18 mouse cellular contexts compared by ENCODE assay signal in genomic region chr7:81841439-81841838, GRCm38 (mm10). TPM values are rescaled to one million over a fixed set of nuclear protein-coding genes. Genes with fewer than 3 reads are reported as not detected.
DNase-seq lines count a peak whose midpoint lies in the region; ATAC-seq and TF ChIP-seq lines count a peak whose summit lies in the region.
"Had no signal": no experiment of that assay in that cellular context is flagged by ENCODE, and none has a peak within 500 bp of the region (broad histone marks: within the 10 kb centered on the region; RNA-seq: fewer than 3 reads in every experiment).

No protein-coding gene starts in this region.

- H3K36me3 ChIP-seq in kidney, embryonic 14.5 days (ENCODE audit: control insufficient read depth, insufficient read depth, low read length): no peaks in the 10 kb centered on the region
- H3K36me3 ChIP-seq: heart, embryonic 15.5 days had no signal

- H3K4me2 ChIP-seq in kidney, embryonic 14.5 days (replicated peaks; ENCODE audit: low read depth, low read length): no peak overlapping the region
- H3K4me2 ChIP-seq: heart, embryonic 15.5 days; hindbrain, embryonic 14.5 days had no signal

- H3K27ac ChIP-seq in gastrocnemius, adult 2 months: peak overlapping the region; percentile 93
- H3K27ac ChIP-seq in kidney, embryonic 14.5 days (ENCODE audit: low read depth, low read length): no peak overlapping the region
- H3K27ac ChIP-seq: hindbrain, embryonic 14.5 days had no signal

- H3K4me1 ChIP-seq in kidney, embryonic 14.5 days (ENCODE audit: control insufficient read depth, insufficient read depth, low read length): 0 out of 2 replicates have a peak, but pooled peaks cover 5% of the 10 kb centered on the region

- peak; percentile 80 for DNase-seq in gastrocnemius, adult 2 months
- DNase-seq in gastrocnemius, postnatal 4 days (ENCODE audit: low spot score in 2 of 2): no peak
- peak; percentile 71 for DNase-seq in kidney, adult 9 months
- peak; percentile 44 for DNase-seq in gastrocnemius, postnatal 10 days
- DNase-seq in right cerebral cortex, postnatal 14 days: no peak
- DNase-seq: cerebellum, adult 2 months; lung, adult 2 months; thymus, adult 2 months had no signal

- WGBS in kidney, embryonic 14.5 days: 84% methylated on average over 6 of the region's 6 CpGs

- no peaks in the 10 kb centered on the region for H3K27me3 ChIP-seq in kidney, embryonic 14.5 days (ENCODE audit: control insufficient read depth, insufficient read depth, low read length)
- H3K27me3 ChIP-seq: heart, embryonic 15.5 days had no signal

- ATAC-seq in kidney, embryonic 14.5 days (ENCODE audit: low FRiP score, low TSS enrichment): no peak
- peak; percentile 13; the same call in 1 of the 2 replicates for ATAC-seq in neutrophil, adult 5-6 weeks (ENCODE audit: extremely low read depth, insufficient number of reproducible peaks, low FRiP score, poor library complexity, severe bottlenecking)
- ATAC-seq: intestine, postnatal 0 days had no signal

- no peaks in the 10 kb centered on the region for H3K9me3 ChIP-seq in kidney, embryonic 14.5 days (ENCODE audit: control insufficient read depth, low read length)
- H3K9me3 ChIP-seq: heart, embryonic 15.5 days had no signal

- intact Hi-C loops in gastrocnemius, adult 2 months (cut with DNase I): no loop called here

- no peak for TF ChIP-seq CTCF in gastrocnemius, adult 2 months (IDR thresholded peaks at IDR 0.05)

- H3K4me3 ChIP-seq in gastrocnemius, adult 2 months: peak overlapping the region; percentile 11; the same call in 1 of the 2 replicates
- no peak overlapping the region for H3K4me3 ChIP-seq in kidney, embryonic 14.5 days (ENCODE audit: low read length)
- H3K4me3 ChIP-seq: heart, embryonic 15.5 days had no signal

- H3K9ac ChIP-seq in kidney, embryonic 14.5 days (ENCODE audit: low read depth, low read length): no peak overlapping the region
- H3K9ac ChIP-seq: heart, embryonic 15.5 days; hindbrain, embryonic 14.5 days had no signal

RNA-seq across cellular contexts. Expression of gene Btbd1, which starts 12.2 kb away (rescaled TPM):
- total RNA-seq in gastrocnemius, adult 2 months (2021): 100 to 1,000 TPM; 145 to 194 TPM
- 100 to 1,000 TPM; 177 to 218 TPM for total RNA-seq in gastrocnemius, postnatal 4 days (2021)
- polyA plus RNA-seq in kidney, embryonic 14.5 days (2014; fragmentation: Nextera tagmentation; extraction: Ambion mirVana): 54.7 and 88.8 TPM in 2 replicates
- total RNA-seq in gastrocnemius, postnatal 10 days (2021): 100 to 1,000 TPM; 214 to 229 TPM
- 115 and 116 TPM in 2 replicates for total RNA-seq in neutrophil, adult 5-6 weeks (2017)

RNA-seq across cellular contexts. Expression of gene Gm10160, which starts 14.2 kb away (rescaled TPM):
- not detected for total RNA-seq in gastrocnemius, adult 2 months (2021)
- not detected for total RNA-seq in gastrocnemius, postnatal 4 days (2021)
- polyA plus RNA-seq in kidney, embryonic 14.5 days (2014; fragmentation: Nextera tagmentation; extraction: Ambion mirVana): not detected in 2 replicates
- not detected for total RNA-seq in gastrocnemius, postnatal 10 days (2021)
- not detected in 2 replicates for total RNA-seq in neutrophil, adult 5-6 weeks (2017)
- total RNA-seq: left cerebral cortex, adult 18-20 months; megakaryocyte progenitor cell, adult 5-6 weeks had no signal
- polyA plus RNA-seq: brain, embryonic 14.5 days; cerebellum, adult 2 months; frontal cortex, adult 2 months; heart, embryonic 15.5 days; hindbrain, embryonic 14.5 days; intestine, postnatal 0 days; limb, embryonic 14.5 days; lung, adult 2 months; thymus, adult 2 months had no signal

RNA-seq across cellular contexts. Expression of gene Tm6sf1, which starts 17.4 kb away (rescaled TPM):
- 10 to 100 TPM in 1 of 2 experiments, 1 to 10 TPM in 1; 5.8 to 13.1 TPM for total RNA-seq in gastrocnemius, adult 2 months (2021)
- total RNA-seq in gastrocnemius, postnatal 4 days (2021): 100 to 1,000 TPM in 1 of 2 experiments, 10 to 100 TPM in 1; 92.9 to 136 TPM
- polyA plus RNA-seq in kidney, embryonic 14.5 days (2014; fragmentation: Nextera tagmentation; extraction: Ambion mirVana): 12.0 and 16.0 TPM in 2 replicates
- total RNA-seq in gastrocnemius, postnatal 10 days (2021): 10 to 100 TPM; 53.0 to 54.2 TPM
- 147 and 181 TPM in 2 replicates for total RNA-seq in neutrophil, adult 5-6 weeks (2017)

RNA-seq across cellular contexts. Expression of gene 3110040N11Rik, which starts 52.2 kb away (rescaled TPM):
- 10 to 100 TPM; 17.3 to 23.7 TPM for total RNA-seq in gastrocnemius, adult 2 months (2021)
- 10 to 100 TPM; 28.6 to 30.5 TPM for total RNA-seq in gastrocnemius, postnatal 4 days (2021)
- 51.1 and 61.1 TPM in 2 replicates for polyA plus RNA-seq in kidney, embryonic 14.5 days (2014; fragmentation: Nextera tagmentation; extraction: Ambion mirVana)
- total RNA-seq in gastrocnemius, postnatal 10 days (2021): 10 to 100 TPM; 23.6 to 24.5 TPM
- total RNA-seq in neutrophil, adult 5-6 weeks (2017): 30.3 and 42.7 TPM in 2 replicates

Comparison
In these comparisons a context has a peak if more than half of its experiments do, and no peak if none do; other contexts are left out.
1. DNase-seq: peak in gastrocnemius, adult 2 months (single experiment), kidney, adult 9 months (single experiment) and gastrocnemius, postnatal 10 days (single experiment); none in gastrocnemius, postnatal 4 days (0 of 2) and right cerebral cortex, postnatal 14 days (single experiment).